In the genomic region with DNA sequence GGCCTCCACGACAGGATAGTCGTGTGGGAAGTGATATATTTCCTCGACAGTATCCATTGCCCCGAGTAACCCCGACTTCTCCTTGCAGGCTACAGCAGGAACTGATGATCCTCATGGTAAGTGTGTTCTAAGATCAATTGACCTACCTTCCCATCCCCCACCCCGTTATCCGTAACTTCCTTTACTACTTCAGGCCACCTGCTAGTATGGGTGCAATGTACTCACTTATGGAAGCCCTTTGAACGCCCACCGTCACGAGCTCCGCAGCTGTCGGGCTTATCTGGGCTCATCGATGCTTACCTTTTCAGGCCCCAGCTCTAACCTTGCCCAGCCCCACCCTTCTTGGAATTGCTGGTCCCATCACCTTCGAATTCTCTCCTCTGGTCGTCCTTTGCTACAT, we compare ENCODE assay signal across 7 mouse cellular contexts. TPM values are rescaled to one million over a fixed set of nuclear protein-coding genes. Genes with fewer than 3 reads are reported as not detected.
DNase-seq lines count a peak whose midpoint lies in the region; ATAC-seq lines count a peak whose summit lies in the region.

No protein-coding gene starts in this region.

- peaks cover 46% of the 10 kb centered on the region for H3K36me3 ChIP-seq in forebrain, embryonic 14.5 days (ENCODE audit: control insufficient read depth, insufficient read depth, low read length)
- peaks cover 67% of the 10 kb centered on the region for H3K36me3 ChIP-seq in liver, embryonic 15.5 days (replicated peaks)

- 2% methylated on average over 15 of the region's 15 CpGs for WGBS in forebrain, embryonic 14.5 days
- WGBS in liver, embryonic 15.5 days (ENCODE audit: insufficient replicate concordance), result 1% methylated on average over 15 of the region's 15 CpGs

- intact Hi-C loops in left cerebral cortex, postnatal 4 days (cut with DNase I), result no loop called here

- peak overlapping the region; percentile 74 for H3K9ac ChIP-seq in forebrain, embryonic 14.5 days (ENCODE audit: low read length)
- H3K9ac ChIP-seq in liver, embryonic 15.5 days, result peak overlapping the region; percentile 98

- H3K27me3 ChIP-seq in forebrain, embryonic 14.5 days (replicated peaks; ENCODE audit: control insufficient read depth, insufficient read depth, low read length), result no peaks in the 10 kb centered on the region
- H3K27me3 ChIP-seq in liver, embryonic 15.5 days, result 0 out of 2 replicates have a peak, but pooled peaks cover 4% of the 10 kb centered on the region

- H3K9me3 ChIP-seq in forebrain, embryonic 14.5 days (replicated peaks; ENCODE audit: control insufficient read depth, low read length), result no peaks in the 10 kb centered on the region
- H3K9me3 ChIP-seq in liver, embryonic 15.5 days (replicated peaks), result no peaks in the 10 kb centered on the region

- no peak overlapping the region; the same call in 1 of the 2 replicates for H3K27ac ChIP-seq in forebrain, embryonic 14.5 days (ENCODE audit: low read depth, low read length)
- peak overlapping the region; percentile 94 for H3K27ac ChIP-seq in liver, embryonic 15.5 days (replicated peaks)

- H3K4me2 ChIP-seq in forebrain, embryonic 14.5 days (ENCODE audit: low read length), result peak overlapping the region; percentile 90
- peak overlapping the region; percentile 82 for H3K4me2 ChIP-seq in liver, embryonic 15.5 days

- peak; percentile 25 for DNase-seq in 3T3-L1 (ENCODE audit: low read depth, low spot score)
- peak; percentile 41 for DNase-seq in 416B (ENCODE audit: low read depth)
- no peak for DNase-seq in forebrain, embryonic 14.5 days (ENCODE audit: low spot score)
- DNase-seq in right cerebral cortex, adult 18-20 months, result no peak
- no peak for DNase-seq in left cerebral cortex, postnatal 4 days
- no peak for DNase-seq in frontal cortex, postnatal 14 days (ENCODE audit: low spot score in 2 of 2)

- ATAC-seq in forebrain, embryonic 14.5 days, result no peak
- peak; percentile 6; the same call in 1 of the 2 replicates for ATAC-seq in liver, embryonic 15.5 days (ENCODE audit: insufficient read depth)

- H3K4me3 ChIP-seq in forebrain, embryonic 14.5 days (ENCODE audit: low read depth, low read length), result peak overlapping the region; percentile 64
- peak overlapping the region; percentile 93 for H3K4me3 ChIP-seq in liver, embryonic 15.5 days (replicated peaks)

- peaks cover 20% of the 10 kb centered on the region for H3K4me1 ChIP-seq in forebrain, embryonic 14.5 days (ENCODE audit: control insufficient read depth, insufficient read depth, low read length)
- peaks cover 69% of the 10 kb centered on the region for H3K4me1 ChIP-seq in liver, embryonic 15.5 days (replicated peaks)

RNA-seq across cellular contexts. Expression of gene Ube2c, which starts 0.6 kb away (rescaled TPM):
- polyA plus RNA-seq in forebrain, embryonic 14.5 days (2014; fragmentation: Nextera tagmentation; extraction: Ambion mirVana), result 162 and 198 TPM in 2 replicates
- 682 and 720 TPM in 2 replicates for polyA plus RNA-seq in liver, embryonic 15.5 days (2015; fragmentation: Nextera tagmentation; extraction: Ambion mirVana)
- 10 to 100 TPM; 10.8 to 14.3 TPM for total RNA-seq in left cerebral cortex, postnatal 4 days (2021)

RNA-seq across cellular contexts. Expression of gene Tnnc2, which starts 9.5 kb away (rescaled TPM):
- not detected in 2 replicates for polyA plus RNA-seq in forebrain, embryonic 14.5 days (2014; fragmentation: Nextera tagmentation; extraction: Ambion mirVana)
- 27.2 and 51.1 TPM in 2 replicates for polyA plus RNA-seq in liver, embryonic 15.5 days (2015; fragmentation: Nextera tagmentation; extraction: Ambion mirVana)
- not detected for total RNA-seq in left cerebral cortex, postnatal 4 days (2021)

RNA-seq across cellular contexts. Expression of gene Snx21, which starts 15.3 kb away (rescaled TPM):
- 20.4 and 22.8 TPM in 2 replicates for polyA plus RNA-seq in forebrain, embryonic 14.5 days (2014; fragmentation: Nextera tagmentation; extraction: Ambion mirVana)
- polyA plus RNA-seq in liver, embryonic 15.5 days (2015; fragmentation: Nextera tagmentation; extraction: Ambion mirVana), result 5.6 and 7.9 TPM in 2 replicates
- 10 to 100 TPM; 52.8 to 56.9 TPM for total RNA-seq in left cerebral cortex, postnatal 4 days (2021)

RNA-seq across cellular contexts. Expression of gene Dnttip1, which starts 24.5 kb away (rescaled TPM):
- 62.2 and 64.9 TPM in 2 replicates for polyA plus RNA-seq in forebrain, embryonic 14.5 days (2014; fragmentation: Nextera tagmentation; extraction: Ambion mirVana)
- polyA plus RNA-seq in liver, embryonic 15.5 days (2015; fragmentation: Nextera tagmentation; extraction: Ambion mirVana), result 40.5 and 41.1 TPM in 2 replicates
- 10 to 100 TPM; 35.8 to 38.1 TPM for total RNA-seq in left cerebral cortex, postnatal 4 days (2021)

RNA-seq across cellular contexts. Expression of gene Wfdc3, which starts 24.5 kb away (rescaled TPM):
- 0.35 and 0.77 TPM in 2 replicates for polyA plus RNA-seq in forebrain, embryonic 14.5 days (2014; fragmentation: Nextera tagmentation; extraction: Ambion mirVana)
- 2.3 and 2.4 TPM in 2 replicates for polyA plus RNA-seq in liver, embryonic 15.5 days (2015; fragmentation: Nextera tagmentation; extraction: Ambion mirVana)
- 1 to 10 TPM in 1 of 2 experiments, under 1 TPM in 1; 0.60 to 1.1 TPM for total RNA-seq in left cerebral cortex, postnatal 4 days (2021)

Comparison
In these comparisons a context has a peak if more than half of its experiments do, and no peak if none do; other contexts are left out.
1. DNase-seq: peak in 3T3-L1 (single experiment) and 416B (single experiment); none in forebrain, embryonic 14.5 days (single experiment), right cerebral cortex, adult 18-20 months (single experiment), left cerebral cortex, postnatal 4 days (single experiment) and frontal cortex, postnatal 14 days (0 of 2).
2. RNA of gene Tnnc2, which starts 9.5 kb away (polyA plus RNA-seq): 27.2 to 51.1 TPM in liver, embryonic 15.5 days; not detected in forebrain, embryonic 14.5 days; every median in the first group is over 10 times any median in the second.